Mouse (Mus musculus): Measurements from ENCODE around the gene 4930402H24Rik.
"Not testable (repeated sequence)": the region's sequence is repeated elsewhere in the genome, so short reads cannot be mapped to it uniquely, and the experiment has no call there.

4930402H24Rik gene

GRCm38 (mm10) chr2:130852964-130853363 is 53.2 kb downstream of the 4930402H24Rik start:
- in situ Hi-C loops (cut with MboI, MseI), result no loop called here

- in situ Hi-C loops (cut with MboI, MseI), result no loop called here
Measured at GRCm38 (mm10) chr2:130851363-130852246, 54.6 kb downstream of the 4930402H24Rik start.

- in situ Hi-C loops (cut with MboI, MseI), result no loop called here
Measured at GRCm38 (mm10) chr2:130849688-130850087, 56.5 kb downstream of the 4930402H24Rik start.

- in situ Hi-C loops (cut with MboI, MseI), result no loop called here
Measured at GRCm38 (mm10) chr2:130848313-130848712, 57.9 kb downstream of the 4930402H24Rik start.

- in situ Hi-C loops (cut with MboI, MseI), result no loop called here
Measured at GRCm38 (mm10) chr2:130843623-130844022, 62.6 kb downstream of the 4930402H24Rik start.

- in situ Hi-C loops (cut with MboI, MseI), result no loop called here
Measured at GRCm38 (mm10) chr2:130840846-130841245, 65.4 kb downstream of the 4930402H24Rik start.

GRCm38 (mm10) chr2:130839874-130840661 is 66.1 kb downstream of the 4930402H24Rik start:
- in situ Hi-C loops (cut with MboI, MseI), result no loop called here

GRCm38 (mm10) chr2:130839528-130839873 is 66.7 kb downstream of the 4930402H24Rik start:
- in situ Hi-C loops (cut with MboI, MseI), result no loop called here

GRCm38 (mm10) chr2:130839084-130839483 is 67.1 kb downstream of the 4930402H24Rik start:
- in situ Hi-C loops (cut with MboI, MseI), result no loop called here

GRCm38 (mm10) chr2:130838131-130838530 is 68.1 kb downstream of the 4930402H24Rik start:
- in situ Hi-C loops (cut with MboI, MseI), result no loop called here

- in situ Hi-C loops (cut with MboI, MseI), result no loop called here
Measured at GRCm38 (mm10) chr2:130833699-130834098, 72.5 kb downstream of the 4930402H24Rik start.

GRCm38 (mm10) chr2:130832582-130832981 is 73.6 kb downstream of the 4930402H24Rik start:
- in situ Hi-C loops (cut with MboI, MseI), result no loop called here

- in situ Hi-C loops (cut with MboI, MseI), result no loop called here
Measured at GRCm38 (mm10) chr2:130832012-130832411, 74.2 kb downstream of the 4930402H24Rik start.

GRCm38 (mm10) chr2:130830236-130830635 is 76.0 kb downstream of the 4930402H24Rik start:
- in situ Hi-C loops (cut with MboI, MseI), result no loop called here

GRCm38 (mm10) chr2:130829496-130829895 is 76.7 kb downstream of the 4930402H24Rik start:
- in situ Hi-C loops (cut with MboI, MseI), result no loop called here

GRCm38 (mm10) chr2:130828668-130829067 is 77.5 kb downstream of the 4930402H24Rik start:
- in situ Hi-C loops (cut with MboI, MseI), result no loop called here

- in situ Hi-C loops (cut with MboI, MseI), result not testable (repeated sequence)
Measured at GRCm38 (mm10) chr2:130828066-130828465, 78.1 kb downstream of the 4930402H24Rik start.

GRCm38 (mm10) chr2:130827410-130827809 is 78.8 kb downstream of the 4930402H24Rik start:
- in situ Hi-C loops (cut with MboI, MseI), result no loop called here

- in situ Hi-C loops (cut with MboI, MseI), result loop anchor here in 1 of 2 experiments (25.0 kb wide), 1 partner anchor 1568 kb away; the partner anchor contains the start of gene Prokr2
Measured at GRCm38 (mm10) chr2:130818838-130819647, 87.2 kb downstream of the 4930402H24Rik start.

- in situ Hi-C loops (cut with MboI, MseI), result loop anchor here in 1 of 2 experiments (25.0 kb wide), 1 partner anchor 1569 kb away; the partner anchor contains the start of gene Prokr2
Measured at GRCm38 (mm10) chr2:130817865-130818264, 88.3 kb downstream of the 4930402H24Rik start.

GRCm38 (mm10) chr2:130816205-130816604 is 90.0 kb downstream of the 4930402H24Rik start:
- in situ Hi-C loops (cut with MboI, MseI), result loop anchor here in 1 of 2 experiments (25.0 kb wide), 1 partner anchor 1571 kb away; the partner anchor contains the start of gene Prokr2

Data from T-helper 17 cell (primary cell).